Mouse (Mus musculus) E14TG2a.4 (cell line): ENCODE data around the gene Prkn.

Experiments
- CTCF ChIP-seq: conservative IDR thresholded peaks from 2 replicates; pipeline ENCODE4 v1.5.1; 2014; ENCODE audit warnings: low read length
- NANOG ChIP-seq: IDR thresholded peaks from 2 replicates; pipeline ENCODE4 v1.6.1; 2014; ENCODE audit warnings: borderline replicate concordance, low read length, mixed read lengths
- POU5F1 ChIP-seq: IDR thresholded peaks from 2 replicates; pipeline ENCODE4 v1.6.1; 2014; ENCODE audit warnings: low read length, borderline replicate concordance

- TF ChIP-seq CTCF (no peak), NANOG (no peak), POU5F1 (no peak)
These were observed 469.7 kb downstream of the Prkn start for GRCm38 (mm10) chr17:11309843-11310242.
